Mouse (Mus musculus) liver, adult 2 months (tissue): ENCODE measurements around the gene 4932438H23Rik.

ENCODE experiments used
- CTCF ChIP-seq: fragments of 200-500 bp; IDR thresholded peaks from 2 replicates; pipeline ENCODE4 v1.5.1; 2011; ENCODE audit warnings: low read depth, low read length, control low read depth
- POLR2A ChIP-seq: fragments of 200-500 bp; IDR thresholded peaks from 2 replicates; pipeline ENCODE4 v1.6.1; 2011; ENCODE audit warnings: low read length, control low read depth; ENCODE audit not compliant: insufficient read depth; ENCODE audit errors: extremely low read depth

GRCm38 (mm10) chr16:91011847-91012246 is 83.1 kb downstream of the 4932438H23Rik start:
- no peak for TF ChIP-seq POLR2A
- no peak for TF ChIP-seq CTCF
